9 mouse cellular contexts compared by ENCODE assay signal in the genomic region with DNA sequence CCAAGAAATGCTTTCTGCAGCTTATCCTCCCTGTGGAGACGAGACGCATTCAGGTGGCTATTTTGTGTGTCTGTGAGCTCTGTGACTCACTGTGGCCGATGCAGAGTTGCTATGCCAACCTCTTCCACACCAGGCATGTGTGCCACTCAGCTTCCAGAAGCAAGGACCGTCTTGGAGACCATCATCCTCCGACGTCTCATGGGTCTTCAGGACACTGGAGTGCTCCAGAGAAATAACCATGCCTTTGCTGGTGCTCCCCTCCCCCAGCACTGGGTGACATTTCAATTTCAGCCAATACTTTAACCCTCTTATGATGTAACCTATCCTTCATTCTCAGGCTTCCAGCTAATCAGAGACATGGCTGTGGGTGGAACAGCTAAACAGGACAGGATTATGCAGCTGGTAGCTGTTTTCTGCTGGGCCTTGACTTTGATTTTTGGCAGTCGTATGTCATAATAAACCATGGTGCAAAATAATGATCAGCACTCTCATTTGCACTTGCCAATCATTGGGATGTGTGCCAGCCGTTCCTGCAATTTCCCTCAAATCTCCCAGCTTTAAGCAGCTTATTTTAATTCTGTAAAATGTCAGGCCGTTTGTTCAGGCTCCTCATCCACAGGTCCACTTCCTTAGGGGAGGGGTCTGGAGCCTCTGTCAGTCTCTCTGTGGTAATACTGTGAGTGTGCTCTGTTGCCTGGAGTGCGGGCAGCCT.
DNase-seq lines count a peak whose midpoint lies in the region; ATAC-seq and TF ChIP-seq lines count a peak whose summit lies in the region.
"Had no signal": no experiment of that assay in that cellular context is flagged by ENCODE, and none has a peak within 500 bp of the region (broad histone marks: within the 10 kb centered on the region; RNA-seq: fewer than 3 reads in every experiment).

No protein-coding gene starts in this region.

- DNase-seq in hindbrain, embryonic 11.5 days (ENCODE audit: low spot score), result no peak
- DNase-seq in left cerebral cortex, adult 18-20 months (ENCODE audit: low spot score in 2 of 2), result peak; percentile 7 to 36
- no peak for DNase-seq in spleen, postnatal 10 days (ENCODE audit: low spot score in 2 of 2)
- DNase-seq in heart, adult 8-10 months (ENCODE audit: low spot score), result no peak
- DNase-seq in adrenal gland, adult (ENCODE audit: inconsistent age in 2 of 2, low spot score in 1 of 2), result no peak
- DNase-seq: adrenal gland, postnatal 10 days had no signal

- H3K36me3 ChIP-seq in forebrain, embryonic 12.5 days (replicated peaks), result no peaks in the 10 kb centered on the region
- no peaks in the 10 kb centered on the region for H3K36me3 ChIP-seq in hindbrain, embryonic 11.5 days (ENCODE audit: control insufficient read depth, insufficient read depth, low read length)

- WGBS in forebrain, embryonic 12.5 days, result 34% methylated on average over 10 of the region's 10 CpGs
- WGBS in hindbrain, embryonic 11.5 days, result 67% methylated on average over 10 of the region's 10 CpGs
- 37% methylated on average over 10 of the region's 10 CpGs for WGBS in olfactory bulb, adult 2 months

- H3K9ac ChIP-seq in forebrain, embryonic 12.5 days, result no peak overlapping the region
- no peak overlapping the region for H3K9ac ChIP-seq in hindbrain, embryonic 11.5 days (ENCODE audit: low read depth, low read length)
- H3K9ac ChIP-seq: liver, embryonic 14.5 days had no signal

- H3K4me1 ChIP-seq in forebrain, embryonic 12.5 days, result peaks cover 23% of the 10 kb centered on the region
- H3K4me1 ChIP-seq in hindbrain, embryonic 11.5 days (replicated peaks; ENCODE audit: control insufficient read depth, insufficient read depth, low read length), result no peaks in the 10 kb centered on the region
- H3K4me1 ChIP-seq in olfactory bulb, adult 2 months (ENCODE audit: control insufficient read depth, insufficient read depth, low read length), result peaks cover 8% of the 10 kb centered on the region

- H3K4me2 ChIP-seq in forebrain, embryonic 12.5 days, result no peak overlapping the region
- H3K4me2 ChIP-seq in hindbrain, embryonic 11.5 days (replicated peaks; ENCODE audit: low read depth, low read length), result no peak overlapping the region

- ATAC-seq in forebrain, embryonic 12.5 days (ENCODE audit: low FRiP score), result peak; percentile 73
- peak; percentile 51; the same call in 1 of the 2 replicates for ATAC-seq in hindbrain, embryonic 11.5 days (ENCODE audit: low FRiP score)

- no peak for TF ChIP-seq CTCF in olfactory bulb, adult 2 months (IDR thresholded peaks at IDR 0.05; ENCODE audit: insufficient read depth, low read depth, low read length)

- H3K27ac ChIP-seq in forebrain, embryonic 12.5 days, result peak overlapping the region; percentile 65; the same call in 1 of the 2 replicates
- no peak overlapping the region for H3K27ac ChIP-seq in hindbrain, embryonic 11.5 days (ENCODE audit: low read depth, low read length)
- peak overlapping the region; percentile 52; the same call in 1 of the 2 replicates for H3K27ac ChIP-seq in olfactory bulb, adult 2 months (ENCODE audit: insufficient read depth, low read depth, low read length)
- H3K27ac ChIP-seq: liver, embryonic 14.5 days had no signal

- TF ChIP-seq POLR2A in olfactory bulb, adult 2 months (IDR thresholded peaks at IDR 0.05; ENCODE audit: insufficient read depth, low read depth, low read length), result no peak

- H3K27me3 ChIP-seq in forebrain, embryonic 12.5 days, result no peaks in the 10 kb centered on the region
- H3K27me3 ChIP-seq in hindbrain, embryonic 11.5 days (ENCODE audit: control insufficient read depth, insufficient read depth, low read length), result no peaks in the 10 kb centered on the region

- no peak overlapping the region for H3K4me3 ChIP-seq in forebrain, embryonic 12.5 days (replicated peaks)
- H3K4me3 ChIP-seq in hindbrain, embryonic 11.5 days (ENCODE audit: low read depth, low read length), result no peak overlapping the region
- no peak overlapping the region for H3K4me3 ChIP-seq in olfactory bulb, adult 2 months (ENCODE audit: insufficient read depth, low read depth, low read length)

- H3K9me3 ChIP-seq in forebrain, embryonic 12.5 days, result no peaks in the 10 kb centered on the region
- no peaks in the 10 kb centered on the region for H3K9me3 ChIP-seq in hindbrain, embryonic 11.5 days (ENCODE audit: control insufficient read depth, low read length)

Comparison
In these comparisons a context has a peak if more than half of its experiments do, and no peak if none do; other contexts are left out.
1. DNase-seq: peak in left cerebral cortex, adult 18-20 months (2 of 2); none in hindbrain, embryonic 11.5 days (single experiment), spleen, postnatal 10 days (0 of 2), heart, adult 8-10 months (single experiment) and adrenal gland, adult (0 of 2).